Mouse (Mus musculus): ENCODE results near the gene Tctex1d2. TPM values are rescaled to one million over a fixed set of nuclear protein-coding genes. Genes with fewer than 3 reads are reported as not detected.

The Tctex1d2 gene
- total and polyA plus RNA-seq, 3 experiments, result 13.0 to 239 (median 23.7) TPM

DNA sequence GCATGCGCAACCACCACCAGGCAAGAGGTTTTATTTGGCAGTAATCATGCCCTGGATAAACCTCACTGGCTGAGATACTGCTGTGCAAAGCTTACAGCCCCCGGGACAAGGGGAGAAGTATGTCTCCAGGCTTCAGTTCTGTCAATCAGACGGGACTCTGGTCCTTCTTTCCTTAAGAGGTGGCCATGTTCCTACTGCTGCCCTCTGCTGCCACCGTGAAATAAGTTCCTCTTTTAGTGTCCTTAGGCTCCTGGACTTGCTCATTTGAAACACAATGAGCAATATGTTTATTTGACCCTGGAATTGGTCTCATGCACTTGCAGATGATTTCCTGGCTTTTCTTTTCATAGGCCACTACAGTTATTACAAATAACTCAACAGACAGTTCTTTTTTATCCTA is 41.0 kb downstream of the Tctex1d2 start:
- DNase-seq (ENCODE audit: low read depth, low spot score), result no peak
- Histone ChIP-seq H3K9ac (ENCODE audit: control insufficient read depth, low read depth, low read length, poor library complexity, severe bottlenecking) (no peak overlapping the region), H3K27me3 (ENCODE audit: control insufficient read depth in 1 of 2, insufficient read depth in 2 of 2, low read length in 2 of 2) (no peaks in the 10 kb centered on the region), H3K36me3 (ENCODE audit: control insufficient read depth in 1 of 2, insufficient read depth in 2 of 2, low read length in 2 of 2) (peaks cover 10 to 14% of the 10 kb centered on the region in 2 experiments), H3K4me3 (ENCODE audit: control insufficient read depth in 1 of 2, insufficient read depth in 1 of 2, low read depth in 2 of 2, low read length in 2 of 2) (no peak overlapping the region), H3K79me2 (ENCODE audit: control insufficient read depth, insufficient read depth, low read length, poor library complexity) (no peaks in the 10 kb centered on the region), H3K9me3 (replicated peaks; ENCODE audit: insufficient read depth, low read length) (no peaks in the 10 kb centered on the region), H3K4me1 (ENCODE audit: control insufficient read depth in 1 of 2, insufficient read depth in 2 of 2, low read length in 2 of 2) (peaks cover 9% of the 10 kb centered on the region in 2 experiments), H3K27ac (ENCODE audit: control insufficient read depth, low read depth, low read length) (no peak overlapping the region)
- no peak for TF ChIP-seq MAZ (IDR thresholded peaks at IDR 0.05; ENCODE audit: low read depth, low read length)
- no peak for TF ChIP-seq ELF1 (IDR thresholded peaks at IDR 0.05; ENCODE audit: low read depth, low read length)
- TF ChIP-seq SMC3 (IDR thresholded peaks at IDR 0.05; ENCODE audit: low read depth, low read length), result peak; percentile 41
- TF ChIP-seq CTCF (IDR thresholded peaks at IDR 0.05 in 2 of 3, conservative IDR thresholded peaks at IDR 0.05 in 1 of 3; ENCODE audit: control insufficient read depth in 1 of 3, insufficient read depth in 1 of 3, low read depth in 2 of 3, low read length in 3 of 3, poor library complexity in 1 of 3, severe bottlenecking in 1 of 3), result peak in 1 of 3 experiments; percentile 33; a peak in 2 of 6 replicates

DNA sequence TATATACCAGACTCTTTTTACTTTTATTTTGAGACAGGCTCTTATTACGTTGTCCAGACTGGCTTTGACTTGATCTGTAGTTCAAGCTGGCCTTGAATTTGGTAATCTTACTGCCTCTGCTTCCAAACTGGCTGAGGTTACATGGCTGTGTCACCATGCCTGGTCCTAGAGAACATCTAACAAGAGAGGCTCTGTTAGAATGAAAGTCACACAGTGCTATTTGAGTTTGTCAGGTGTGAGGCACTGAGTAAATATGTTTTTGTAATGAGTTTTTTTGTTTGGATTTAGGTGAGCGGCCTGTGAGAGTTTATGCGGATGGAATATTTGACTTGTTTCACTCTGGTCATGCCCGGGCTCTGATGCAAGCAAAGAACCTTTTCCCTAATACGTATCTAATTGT is 42.2 kb downstream of the Tctex1d2 start:
- Histone ChIP-seq H3K9ac (ENCODE audit: control insufficient read depth, low read depth, low read length, poor library complexity, severe bottlenecking) (no peak overlapping the region), H3K4me3 (ENCODE audit: control insufficient read depth in 1 of 2, insufficient read depth in 1 of 2, low read depth in 2 of 2, low read length in 2 of 2) (no peak overlapping the region), H3K36me3 (ENCODE audit: control insufficient read depth in 1 of 2, insufficient read depth in 2 of 2, low read length in 2 of 2) (peaks cover 4 to 14% of the 10 kb centered on the region in 2 experiments; a peak in 3 of 4 replicates), H3K9me3 (replicated peaks; ENCODE audit: insufficient read depth, low read length) (no peaks in the 10 kb centered on the region), H3K4me1 (ENCODE audit: control insufficient read depth in 1 of 2, insufficient read depth in 2 of 2, low read length in 2 of 2) (peaks cover 9% of the 10 kb centered on the region in 2 experiments), H3K27ac (ENCODE audit: control insufficient read depth, low read depth, low read length) (no peak overlapping the region), H3K79me2 (ENCODE audit: control insufficient read depth, insufficient read depth, low read length, poor library complexity) (no peaks in the 10 kb centered on the region), H3K27me3 (ENCODE audit: control insufficient read depth in 1 of 2, insufficient read depth in 2 of 2, low read length in 2 of 2) (no peaks in the 10 kb centered on the region)
- TF ChIP-seq RCOR1 (IDR thresholded peaks at IDR 0.05; ENCODE audit: low read depth, low read length) (no peak), ZC3H11A (IDR thresholded peaks at IDR 0.05; ENCODE audit: low read depth, low read length) (no peak), ETS1 (IDR thresholded peaks at IDR 0.05; ENCODE audit: low read depth, low read length) (no peak), CTCF (IDR thresholded peaks at IDR 0.05 in 2 of 3, conservative IDR thresholded peaks at IDR 0.05 in 1 of 3; ENCODE audit: control insufficient read depth in 1 of 3, insufficient read depth in 1 of 3, low read depth in 2 of 3, low read length in 3 of 3, poor library complexity in 1 of 3, severe bottlenecking in 1 of 3) (no peak), SIN3A (IDR thresholded peaks at IDR 0.05; ENCODE audit: low read length) (no peak), CHD2 (IDR thresholded peaks at IDR 0.05; ENCODE audit: low read length) (no peak), MAFK (IDR thresholded peaks at IDR 0.05; ENCODE audit: borderline replicate concordance, low read depth, low read length) (no peak), TAL1 (IDR thresholded peaks at IDR 0.05; ENCODE audit: low read length) (no peak), NELFE (IDR thresholded peaks at IDR 0.05; ENCODE audit: low read depth, low read length) (no peak), HCFC1 (IDR thresholded peaks at IDR 0.05; ENCODE audit: low read depth, low read length) (no peak), MAX (IDR thresholded peaks at IDR 0.05; ENCODE audit: low read length) (no peak)
- DNase-seq (ENCODE audit: low read depth, low spot score), result no peak

DNA sequence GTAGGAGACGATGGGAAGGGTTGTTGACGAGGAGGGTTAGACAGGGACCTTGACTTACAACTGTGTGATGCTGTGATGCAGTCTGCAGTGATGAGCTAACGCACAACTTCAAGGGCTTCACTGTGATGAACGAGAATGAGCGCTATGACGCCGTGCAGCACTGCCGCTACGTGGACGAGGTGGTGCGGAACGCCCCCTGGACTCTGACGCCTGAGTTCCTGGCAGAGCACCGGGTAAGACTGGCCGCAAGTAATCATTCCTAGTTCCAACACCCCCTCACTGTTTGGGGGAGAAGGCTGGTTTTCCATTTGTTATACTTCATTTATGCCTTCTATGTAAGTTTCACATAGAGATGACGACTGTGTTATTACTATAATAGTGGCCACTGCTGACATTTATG is 43.4 kb downstream of the Tctex1d2 start:
- Histone ChIP-seq H3K27ac (ENCODE audit: control insufficient read depth, low read depth, low read length) (no peak overlapping the region), H3K79me2 (ENCODE audit: control insufficient read depth, insufficient read depth, low read length, poor library complexity) (no peaks in the 10 kb centered on the region), H3K27me3 (ENCODE audit: control insufficient read depth in 1 of 2, insufficient read depth in 2 of 2, low read length in 2 of 2) (no peaks in the 10 kb centered on the region), H3K9ac (ENCODE audit: control insufficient read depth, low read depth, low read length, poor library complexity, severe bottlenecking) (no peak overlapping the region), H3K4me3 (ENCODE audit: control insufficient read depth in 1 of 2, insufficient read depth in 1 of 2, low read depth in 2 of 2, low read length in 2 of 2) (no peak overlapping the region), H3K36me3 (ENCODE audit: control insufficient read depth in 1 of 2, insufficient read depth in 2 of 2, low read length in 2 of 2) (peaks cover 8 to 10% of the 10 kb centered on the region in 2 experiments), H3K9me3 (replicated peaks; ENCODE audit: insufficient read depth, low read length) (no peaks in the 10 kb centered on the region), H3K4me1 (ENCODE audit: control insufficient read depth in 1 of 2, insufficient read depth in 2 of 2, low read length in 2 of 2) (peaks cover 4 to 5% of the 10 kb centered on the region in 2 experiments)
- no peak for DNase-seq (ENCODE audit: low read depth, low spot score)
- TF ChIP-seq USF1 (IDR thresholded peaks at IDR 0.05; ENCODE audit: low read depth, low read length), result no peak
- no peak for TF ChIP-seq ETS1 (IDR thresholded peaks at IDR 0.05; ENCODE audit: low read depth, low read length)
- no peak for TF ChIP-seq ZMIZ1 (IDR thresholded peaks at IDR 0.05; ENCODE audit: low read depth, low read length)
- no peak for TF ChIP-seq TAL1 (IDR thresholded peaks at IDR 0.05; ENCODE audit: low read length)
- no peak for TF ChIP-seq CHD1 (IDR thresholded peaks at IDR 0.05; ENCODE audit: low read depth, low read length)
- TF ChIP-seq POLR2AphosphoS2 (IDR thresholded peaks at IDR 0.05; ENCODE audit: low read length), result no peak
- TF ChIP-seq TBP (IDR thresholded peaks at IDR 0.05; ENCODE audit: low read depth, low read length), result no peak
- TF ChIP-seq ZKSCAN1 (IDR thresholded peaks at IDR 0.05; ENCODE audit: low read depth, low read length), result no peak
- TF ChIP-seq MYC (IDR thresholded peaks at IDR 0.05; ENCODE audit: low read depth, low read length), result no peak
- TF ChIP-seq SIN3A (IDR thresholded peaks at IDR 0.05; ENCODE audit: low read length), result no peak
- no peak for TF ChIP-seq ZC3H11A (IDR thresholded peaks at IDR 0.05; ENCODE audit: low read depth, low read length)
- TF ChIP-seq BHLHE40 (IDR thresholded peaks at IDR 0.05; ENCODE audit: borderline replicate concordance, low read depth, low read length), result no peak
- TF ChIP-seq ZNF384 (IDR thresholded peaks at IDR 0.05; ENCODE audit: low read depth, low read length), result no peak
- TF ChIP-seq MEF2A (IDR thresholded peaks at IDR 0.05; ENCODE audit: extremely low read depth, insufficient replicate concordance, low read depth, low read length, poor library complexity, severe bottlenecking), result no peak
- no peak for TF ChIP-seq POLR2AphosphoS5 (IDR thresholded peaks at IDR 0.05; ENCODE audit: borderline replicate concordance, low read depth, low read length)
- no peak for TF ChIP-seq EP300 (IDR thresholded peaks at IDR 0.05; ENCODE audit: low read depth in 1 of 2, low read length in 2 of 2)

Measured in MEL (cell line).